Mouse (Mus musculus) neural tube, embryonic 11.5 days (tissue): ENCODE measurements around the gene A630095N17Rik. TPM values are rescaled to one million over a fixed set of nuclear protein-coding genes. Genes with fewer than 3 reads are reported as not detected.
"Not testable (repeated sequence)": the region's sequence is repeated elsewhere in the genome, so short reads cannot be mapped to it uniquely, and the experiment has no call there.

ENCODE experiments used
- ATAC-seq: fragments of 200-750 bp; cut with Nextera tagmentation; 2 replicates; pipeline ENCODE4 v1.8.0; 2017; ENCODE audit warnings: moderate number of reproducible peaks, mild to moderate bottlenecking, moderate TSS enrichment, moderate library complexity; ENCODE audit not compliant: insufficient read depth, low FRiP score, low TSS enrichment
- DNase-seq: peaks from one replicate; pipeline ENCODE4 v3.0.0-alpha.2; 2015; ENCODE audit warnings: low spot score
- H3K27ac ChIP-seq: fragments of 300-500 bp; sonication (generic); 2 replicates; pipeline ENCODE4 v1.5.1; 2014; ENCODE audit warnings: low read depth, mild to moderate bottlenecking, low read length
- H3K27me3 ChIP-seq: fragments of 300-500 bp; sonication (generic); 2 replicates; pipeline ENCODE4 v1.6.1; 2014; ENCODE audit warnings: mild to moderate bottlenecking, low read length, mixed read lengths; ENCODE audit not compliant: control insufficient read depth, insufficient read depth
- H3K36me3 ChIP-seq: fragments of 300-500 bp; sonication (generic); 2 replicates; pipeline ENCODE4 v1.6.1; 2014; ENCODE audit warnings: mild to moderate bottlenecking, low read length, moderate library complexity, mixed read lengths; ENCODE audit not compliant: control insufficient read depth, insufficient read depth
- H3K4me1 ChIP-seq: fragments of 300-500 bp; sonication (generic); 2 replicates; pipeline ENCODE4 v1.6.1; 2014; ENCODE audit warnings: low read length, mixed read lengths; ENCODE audit not compliant: control insufficient read depth, insufficient read depth
- H3K4me2 ChIP-seq: fragments of 300-500 bp; sonication (generic); 2 replicates; pipeline ENCODE4 v1.6.1; 2014; ENCODE audit warnings: low read depth, mild to moderate bottlenecking, moderate library complexity
- H3K4me3 ChIP-seq: fragments of 300-500 bp; sonication (generic); 2 replicates; pipeline ENCODE4 v1.5.1; 2014; ENCODE audit warnings: low read depth, low read length
- H3K9ac ChIP-seq: fragments of 300-500 bp; sonication (generic); 2 replicates; pipeline ENCODE4 v1.6.1; 2014; ENCODE audit warnings: mild to moderate bottlenecking, low read length
- H3K9me3 ChIP-seq: fragments of 300-500 bp; sonication (generic); 2 replicates; pipeline ENCODE4 v1.6.1; 2016; ENCODE audit warnings: low read length; ENCODE audit not compliant: control insufficient read depth
- WGBS: fragments of 180-500 bp; shearing (Covaris S2); extraction: QIAGEN DNeasy Blood & Tissue Kit; methylation state at CpG from one replicate; pipeline ENCODE4 v1.1.7; 2014; 5-methylcytosine and 5-hydroxymethylcytosine counted together
- polyA plus RNA-seq: library from polyadenylated mRNA; unstranded; fragments of >200 nt; fragmentation: Nextera tagmentation; extraction: Ambion mirVana; gene quantifications from 2 replicates; pipeline ENCODE4 v1.2.1, GENCODE M21; 2014

A630095N17Rik gene
- polyA plus RNA-seq, 1 experiment from 2014 or later, result not detected

GRCm38 (mm10) chr1:75244836-75245235, 12.9 kb upstream of the A630095N17Rik start:
- Histone ChIP-seq H3K27ac (no peak overlapping the region), H3K4me2 (no peak overlapping the region), H3K4me1 (no peaks in the 10 kb centered on the region), H3K4me3 (no peak overlapping the region), H3K9me3 (no peaks in the 10 kb centered on the region), H3K36me3 (no peaks in the 10 kb centered on the region), H3K27me3 (no peaks in the 10 kb centered on the region), H3K9ac (no peak overlapping the region)
- ATAC-seq (peak; percentile 46; the same call in 1 of the 2 replicates), DNase-seq (peak; percentile 62)
- WGBS, result 14% methylated on average over 4 of the region's 4 CpGs

- H3K27ac ChIP-seq, result no peak overlapping the region
- H3K4me2 ChIP-seq, result no peak overlapping the region
- H3K9me3 ChIP-seq, result no peaks in the 10 kb centered on the region
- H3K9ac ChIP-seq, result no peak overlapping the region
- DNase-seq (no peak), ATAC-seq (0 out of 2 replicates have a peak, but pooled peaks have one; percentile 11)
- 84% methylated on average over 12 of the region's 12 CpGs for WGBS
- H3K4me3 ChIP-seq, result no peak overlapping the region
- H3K4me1 ChIP-seq, result no peaks in the 10 kb centered on the region
- H3K36me3 ChIP-seq, result no peaks in the 10 kb centered on the region
- no peaks in the 10 kb centered on the region for H3K27me3 ChIP-seq
These were observed 12.4 kb upstream of the A630095N17Rik start for GRCm38 (mm10) chr1:75244175-75244826.

GRCm38 (mm10) chr1:75243411-75243810, 11.5 kb upstream of the A630095N17Rik start:
- Histone ChIP-seq H3K4me2 (no peak overlapping the region), H3K9ac (no peak overlapping the region), H3K4me3 (no peak overlapping the region), H3K4me1 (no peaks in the 10 kb centered on the region), H3K9me3 (no peaks in the 10 kb centered on the region), H3K27me3 (no peaks in the 10 kb centered on the region), H3K27ac (no peak overlapping the region), H3K36me3 (no peaks in the 10 kb centered on the region)
- 92% methylated on average over 14 of the region's 14 CpGs for WGBS
- DNase-seq (no peak), ATAC-seq (no peak)

GRCm38 (mm10) chr1:75239591-75239990, 7.7 kb upstream of the A630095N17Rik start:
- 86% methylated on average over 10 of the region's 10 CpGs for WGBS
- no peak for DNase-seq

GRCm38 (mm10) chr1:75236117-75237050, 4.5 kb upstream of the A630095N17Rik start, which contains the start of gene Dnajb2:
Gene Dnajb2 (plus strand): TSS chr1:75236406.
- Histone ChIP-seq H3K9me3 (no peaks in the 10 kb centered on the region), H3K4me2 (peak within 1 kb of the TSS; percentile 69), H3K4me1 (no peaks in the 10 kb centered on the region), H3K4me3 (peak within 1 kb of the TSS; percentile 51), H3K9ac (peak within 1 kb of the TSS; percentile 61), H3K27me3 (no peaks in the 10 kb centered on the region), H3K27ac (peak within 1 kb of the TSS; percentile 76), H3K36me3 (no peaks in the 10 kb centered on the region)
- peak; percentile 77 for DNase-seq
- WGBS, result under 1% methylated on average over 49 of the region's 64 CpGs
- peak; percentile 81 for ATAC-seq

More at GRCm38 (mm10) chr1:75239591-75239990, 7.7 kb upstream of the A630095N17Rik start:
- Histone ChIP-seq H3K4me3 (no peak overlapping the region), H3K36me3 (no peaks in the 10 kb centered on the region), H3K27ac (no peak overlapping the region), H3K4me2 (no peak overlapping the region), H3K9ac (no peak overlapping the region), H3K27me3 (no peaks in the 10 kb centered on the region), H3K4me1 (no peaks in the 10 kb centered on the region), H3K9me3 (no peaks in the 10 kb centered on the region)
- no peak for ATAC-seq

GRCm38 (mm10) chr1:75234606-75235005, 2.7 kb upstream of the A630095N17Rik start:
- H3K27me3 ChIP-seq, result no peaks in the 10 kb centered on the region
- H3K9ac ChIP-seq, result no peak overlapping the region
- peak; percentile 53 for DNase-seq
- WGBS, result 3% methylated on average over 8 of the region's 8 CpGs
- no peaks in the 10 kb centered on the region for H3K36me3 ChIP-seq
- no peaks in the 10 kb centered on the region for H3K4me1 ChIP-seq
- H3K4me3 ChIP-seq, result no peak overlapping the region
- H3K27ac ChIP-seq, result no peak overlapping the region
- ATAC-seq, result no peak; the same call in 1 of the 2 replicates
- H3K9me3 ChIP-seq, result no peaks in the 10 kb centered on the region
- no peak overlapping the region for H3K4me2 ChIP-seq

- H3K4me3 ChIP-seq, H3K4me1 ChIP-seq, ATAC-seq, DNase-seq, H3K27ac ChIP-seq, H3K36me3 ChIP-seq, H3K9me3 ChIP-seq, H3K9ac ChIP-seq, H3K27me3 ChIP-seq, H3K4me2 ChIP-seq: not testable (repeated sequence)
- 58% methylated on average over 4 of the region's 4 CpGs for WGBS
These were observed 587 bp upstream of the A630095N17Rik start for GRCm38 (mm10) chr1:75232489-75232888.

GRCm38 (mm10) chr1:75231224-75231623, 678 bp downstream of the A630095N17Rik start:
- H3K4me3 ChIP-seq, result no peak overlapping the region
- H3K4me2 ChIP-seq, result no peak overlapping the region

More at GRCm38 (mm10) chr1:75231224-75231623, 678 bp downstream of the A630095N17Rik start:
- Histone ChIP-seq H3K36me3 (no peaks in the 10 kb centered on the region), H3K4me1 (no peaks in the 10 kb centered on the region), H3K27me3 (no peaks in the 10 kb centered on the region), H3K9ac (no peak overlapping the region), H3K9me3 (no peaks in the 10 kb centered on the region), H3K27ac (no peak overlapping the region)
- DNase-seq, result no peak
- 79% methylated on average over 4 of the region's 4 CpGs for WGBS
- ATAC-seq, result no peak
